Mouse (Mus musculus) intestine, embryonic 15.5 days (tissue): ENCODE measurements around the gene Focad. TPM values are rescaled to one million over a fixed set of nuclear protein-coding genes. Genes with fewer than 3 reads are reported as not detected.

Experiments
- ATAC-seq: fragments of 200-750 bp; cut with Nextera tagmentation; 2 replicates; pipeline ENCODE4 v1.8.0; 2017; ENCODE audit warnings: moderate TSS enrichment, moderate library complexity
- H3K27ac ChIP-seq: fragments of 300-500 bp; sonication (generic); 2 replicates; pipeline ENCODE4 v1.5.1; 2015; ENCODE audit warnings: mild to moderate bottlenecking, inconsistent platforms
- H3K27me3 ChIP-seq: fragments of 300-500 bp; sonication (generic); replicated peaks from 2 replicates; pipeline ENCODE4 v1.6.1; 2015; ENCODE audit warnings: inconsistent platforms
- H3K36me3 ChIP-seq: fragments of 300-500 bp; sonication (generic); 2 replicates; pipeline ENCODE4 v1.6.1; 2015; ENCODE audit warnings: inconsistent platforms
- H3K4me1 ChIP-seq: fragments of 300-500 bp; sonication (generic); replicated peaks from 2 replicates; pipeline ENCODE4 v1.6.1; 2015; ENCODE audit warnings: inconsistent platforms
- H3K4me2 ChIP-seq: fragments of 300-500 bp; sonication (generic); replicated peaks from 2 replicates; pipeline ENCODE4 v1.6.1; 2015; ENCODE audit warnings: mild to moderate bottlenecking, inconsistent platforms
- H3K4me3 ChIP-seq: fragments of 300-500 bp; sonication (generic); replicated peaks from 2 replicates; pipeline ENCODE4 v1.5.1; 2015; ENCODE audit warnings: inconsistent platforms
- H3K9ac ChIP-seq: fragments of 300-500 bp; sonication (generic); 2 replicates; pipeline ENCODE4 v1.6.1; 2015; ENCODE audit warnings: inconsistent platforms
- H3K9me3 ChIP-seq: fragments of 300-500 bp; sonication (generic); 2 replicates; pipeline ENCODE4 v1.6.1; 2016; ENCODE audit warnings: inconsistent platforms
- WGBS: fragments of 180-500 bp; shearing (Covaris S2); methylation state at CpG from one replicate; pipeline ENCODE4 v1.1.7; 2015; 5-methylcytosine and 5-hydroxymethylcytosine counted together
- polyA plus RNA-seq: library from polyadenylated mRNA; unstranded; fragments of >200 nt; fragmentation: Nextera tagmentation; extraction: Ambion mirVana; gene quantifications from 2 replicates; pipeline ENCODE4 v1.2.1, GENCODE M21; 2015

Gene Focad
- polyA plus RNA-seq, 1 experiment from 2014 or later = 13.3 TPM

DNA sequence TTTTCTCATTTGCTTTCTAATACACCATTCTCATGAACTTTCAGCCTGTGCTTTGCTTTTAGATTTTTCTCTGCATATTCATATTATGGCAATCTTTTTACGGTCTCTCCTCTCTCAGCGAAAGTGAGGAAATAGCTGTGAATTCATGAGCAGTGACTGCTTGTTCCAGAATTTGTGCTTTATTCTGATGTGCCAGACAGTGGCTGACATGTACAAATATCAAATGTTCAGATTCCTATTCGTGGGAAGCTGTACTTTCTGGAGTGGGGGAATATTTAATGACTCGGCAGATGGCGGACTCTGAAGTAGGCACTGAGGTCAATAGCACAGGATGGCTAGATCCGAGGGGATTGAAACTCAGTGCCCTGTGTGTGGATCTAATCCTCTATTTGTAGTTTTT, 65.3 kb downstream of the Focad start:
- Histone ChIP-seq H3K9ac (no peak overlapping the region), H3K36me3 (no peaks in the 10 kb centered on the region), H3K9me3 (no peaks in the 10 kb centered on the region), H3K27me3 (no peaks in the 10 kb centered on the region), H3K4me1 (no peaks in the 10 kb centered on the region), H3K4me3 (no peak overlapping the region), H3K4me2 (no peak overlapping the region), H3K27ac (no peak overlapping the region)
- ATAC-seq = no peak
- 84% methylated on average over 6 of the region's 6 CpGs for WGBS

DNA sequence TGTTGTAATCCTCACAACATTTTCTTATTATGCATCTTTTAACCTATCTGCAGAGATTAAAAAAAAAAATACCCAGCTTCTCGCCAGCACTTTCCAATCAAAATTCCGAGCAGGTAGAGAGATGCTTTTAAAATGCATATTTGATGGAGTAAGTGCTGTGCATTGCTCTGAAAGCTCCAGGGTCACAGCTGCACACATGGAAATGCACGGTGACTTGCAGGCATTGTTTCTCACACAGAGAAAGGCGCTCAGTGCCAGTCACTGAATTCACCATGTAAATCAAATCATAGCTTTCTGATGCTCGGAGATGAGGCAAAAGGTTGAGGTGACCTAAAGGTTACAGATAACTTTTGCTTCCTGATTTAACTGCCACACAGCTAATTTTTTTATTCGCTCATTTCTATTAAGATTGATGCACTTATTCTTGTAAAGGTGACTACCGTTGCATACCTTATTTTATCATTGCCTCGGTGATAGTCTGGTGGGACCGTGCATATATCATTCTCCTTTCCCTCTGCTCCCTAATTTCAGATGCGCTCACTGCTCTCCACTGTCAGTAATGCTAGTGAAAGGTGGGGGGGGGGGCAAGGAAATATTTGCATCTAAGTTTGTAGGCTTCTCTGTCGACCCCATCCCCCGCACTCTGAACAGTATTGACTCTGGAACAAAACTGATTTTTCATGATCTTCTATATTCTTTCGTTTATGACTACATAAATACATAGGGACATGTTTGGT, 69.2 kb downstream of the Focad start:
- no peak overlapping the region for H3K27ac ChIP-seq
- no peak for ATAC-seq
- H3K27me3 ChIP-seq = no peaks in the 10 kb centered on the region
- H3K9ac ChIP-seq = no peak overlapping the region
- no peaks in the 10 kb centered on the region for H3K36me3 ChIP-seq
- H3K4me3 ChIP-seq = no peak overlapping the region
- WGBS = 87% methylated on average over 13 of the region's 13 CpGs
- H3K4me2 ChIP-seq = no peak overlapping the region
- H3K4me1 ChIP-seq = no peaks in the 10 kb centered on the region
- H3K9me3 ChIP-seq = no peaks in the 10 kb centered on the region

DNA sequence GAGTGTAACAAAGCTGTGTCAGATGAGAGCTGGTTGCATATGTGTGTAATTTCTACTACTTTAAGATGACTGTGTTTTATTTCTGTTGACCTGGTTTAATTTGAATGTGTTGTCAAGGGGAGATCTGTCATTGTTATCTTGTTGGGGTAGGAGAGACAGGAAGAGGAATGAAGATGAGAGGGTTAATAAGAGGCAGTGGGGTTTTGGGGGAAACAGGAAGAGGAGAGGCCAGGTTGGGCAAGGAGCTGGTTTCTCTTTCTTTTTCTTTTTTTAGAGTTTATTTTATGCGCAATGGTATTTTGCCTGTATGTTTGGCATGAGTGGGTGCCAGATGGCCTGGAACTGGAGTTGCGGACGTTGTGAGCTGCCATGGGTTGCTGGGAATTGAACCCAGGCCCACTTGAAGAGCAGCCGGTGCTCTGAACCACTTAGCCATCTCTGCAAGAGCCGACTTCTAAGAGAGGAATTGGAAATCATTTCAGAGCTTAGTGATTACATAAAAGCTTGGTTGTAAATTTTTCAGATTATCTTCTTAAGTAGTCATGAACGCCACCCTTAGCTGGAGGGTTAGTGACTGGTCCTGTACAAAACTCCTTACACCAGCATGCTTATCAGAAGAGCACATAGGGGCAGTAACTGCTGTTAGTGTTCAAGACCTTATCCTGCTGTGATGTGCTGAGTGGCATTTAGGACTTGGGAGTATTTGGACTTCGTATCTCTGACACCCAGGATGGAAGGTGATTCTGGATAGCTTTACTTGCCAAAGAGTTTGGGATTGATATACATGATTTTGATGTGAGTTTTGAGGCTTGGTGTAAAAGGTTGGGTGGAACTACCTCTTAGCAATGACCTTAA, 72.8 kb downstream of the Focad start:
- H3K4me2 ChIP-seq = no peak overlapping the region
- ATAC-seq = no peak
- WGBS = 76% methylated on average over 7 of the region's 7 CpGs

DNA sequence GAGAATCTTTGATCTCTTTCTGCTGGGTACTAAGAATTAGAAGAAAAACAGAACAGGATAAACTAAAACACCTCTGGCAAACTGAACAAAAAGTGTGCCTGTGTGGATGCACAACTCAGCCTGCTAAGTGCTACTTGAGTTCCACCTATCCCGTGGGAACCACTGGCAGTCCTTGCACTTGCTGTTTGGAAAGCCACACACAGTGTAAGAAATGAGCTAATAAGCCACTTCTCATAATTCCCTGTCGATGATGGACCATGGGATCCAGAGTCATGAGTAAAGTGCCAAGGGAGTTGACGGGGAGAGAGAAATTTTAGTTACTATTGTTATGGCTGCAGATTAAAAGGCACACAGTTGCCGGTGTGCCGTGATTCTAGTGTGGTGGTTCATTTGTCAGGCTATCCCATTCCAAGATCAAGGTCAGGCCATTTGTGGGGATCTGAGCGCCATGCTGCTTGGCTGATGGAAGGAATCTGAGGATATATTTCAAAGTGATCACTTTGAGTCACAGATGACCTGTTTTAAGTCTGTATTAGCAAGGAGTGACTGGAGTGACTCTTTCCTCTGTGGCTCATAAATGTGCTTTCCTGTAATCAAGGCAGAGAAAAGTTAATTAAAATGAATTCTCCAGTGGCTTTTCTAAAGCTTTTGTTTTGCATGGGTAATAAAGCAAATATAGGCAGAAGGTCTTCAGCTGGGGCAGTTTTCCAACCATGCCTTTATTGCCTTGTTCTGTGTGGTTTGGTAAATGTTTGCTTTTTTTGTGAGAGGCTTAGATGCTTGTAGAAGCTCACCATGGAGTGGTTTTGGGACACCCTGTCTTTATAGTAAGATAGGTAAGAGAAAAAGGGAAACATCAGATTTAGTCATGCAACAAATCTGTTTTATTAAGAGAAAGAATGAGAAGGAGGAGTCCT, 80.9 kb downstream of the Focad start:
- Histone ChIP-seq H3K4me2 (no peak overlapping the region), H3K27ac (no peak overlapping the region), H3K36me3 (no peaks in the 10 kb centered on the region), H3K4me1 (no peaks in the 10 kb centered on the region), H3K4me3 (no peak overlapping the region), H3K27me3 (no peaks in the 10 kb centered on the region), H3K9me3 (no peaks in the 10 kb centered on the region), H3K9ac (no peak overlapping the region)
- ATAC-seq = no peak
- 86% methylated on average over 6 of the region's 6 CpGs for WGBS

More for the DNA sequence above, 72.8 kb downstream of the Focad start:
- Histone ChIP-seq H3K9me3 (no peaks in the 10 kb centered on the region), H3K27me3 (no peaks in the 10 kb centered on the region), H3K36me3 (no peaks in the 10 kb centered on the region), H3K4me1 (no peaks in the 10 kb centered on the region), H3K4me3 (no peak overlapping the region), H3K27ac (no peak overlapping the region), H3K9ac (no peak overlapping the region)

DNA sequence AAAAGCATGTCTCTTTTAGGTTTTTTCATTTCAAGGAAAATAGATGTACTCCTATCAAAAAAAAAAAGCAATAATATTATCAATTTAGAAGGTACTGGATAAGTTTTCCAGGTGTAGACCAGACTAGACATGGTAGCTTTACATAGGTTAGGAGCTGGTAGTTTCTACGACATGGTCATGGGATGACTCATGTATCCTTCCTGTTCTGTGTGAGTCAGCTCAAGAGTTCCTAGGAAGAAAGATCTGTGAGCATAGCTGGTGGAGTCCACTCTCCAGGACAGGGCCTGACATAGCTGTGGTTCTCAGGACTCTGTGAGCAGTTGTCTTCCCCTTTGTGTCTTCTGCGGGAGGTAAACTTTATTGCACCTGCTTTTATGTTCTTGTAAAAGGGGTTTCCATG, 84.9 kb downstream of the Focad start:
- ATAC-seq = no peak
- Histone ChIP-seq H3K4me3 (no peak overlapping the region), H3K27me3 (no peaks in the 10 kb centered on the region)

DNA sequence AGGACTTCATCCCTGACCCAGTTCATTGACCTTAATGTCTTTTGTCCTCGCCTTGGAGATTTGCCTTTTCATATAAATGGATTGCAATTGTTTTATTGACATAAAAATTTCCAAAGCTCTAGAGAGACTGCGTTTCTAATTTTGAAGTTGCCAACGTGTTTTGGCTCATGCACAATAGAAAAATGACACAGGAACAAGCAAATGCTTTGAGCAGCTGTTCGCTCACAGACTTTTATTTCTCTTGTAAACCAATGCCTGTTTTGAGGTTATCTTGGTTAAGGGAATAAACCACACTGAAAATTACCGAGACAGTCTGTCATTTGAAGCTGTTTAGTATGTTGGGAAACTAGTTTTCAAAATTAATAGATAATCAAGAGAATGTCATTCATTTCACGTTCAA, 89.9 kb downstream of the Focad start:
- H3K4me2 ChIP-seq = no peak overlapping the region
- no peak overlapping the region for H3K4me3 ChIP-seq
- no peaks in the 10 kb centered on the region for H3K9me3 ChIP-seq
- no peaks in the 10 kb centered on the region for H3K4me1 ChIP-seq
- H3K9ac ChIP-seq = no peak overlapping the region
- no peak for ATAC-seq
- no peaks in the 10 kb centered on the region for H3K27me3 ChIP-seq
- no peak overlapping the region for H3K27ac ChIP-seq
- no peaks in the 10 kb centered on the region for H3K36me3 ChIP-seq
- 78% methylated on average over 6 of the region's 6 CpGs for WGBS

More for the DNA sequence above, 84.9 kb downstream of the Focad start:
- Histone ChIP-seq H3K36me3 (no peaks in the 10 kb centered on the region), H3K4me1 (no peaks in the 10 kb centered on the region), H3K4me2 (no peak overlapping the region), H3K9ac (no peak overlapping the region), H3K9me3 (no peaks in the 10 kb centered on the region), H3K27ac (no peak overlapping the region)
- WGBS = 83% methylated on average over 2 of the region's 2 CpGs

DNA sequence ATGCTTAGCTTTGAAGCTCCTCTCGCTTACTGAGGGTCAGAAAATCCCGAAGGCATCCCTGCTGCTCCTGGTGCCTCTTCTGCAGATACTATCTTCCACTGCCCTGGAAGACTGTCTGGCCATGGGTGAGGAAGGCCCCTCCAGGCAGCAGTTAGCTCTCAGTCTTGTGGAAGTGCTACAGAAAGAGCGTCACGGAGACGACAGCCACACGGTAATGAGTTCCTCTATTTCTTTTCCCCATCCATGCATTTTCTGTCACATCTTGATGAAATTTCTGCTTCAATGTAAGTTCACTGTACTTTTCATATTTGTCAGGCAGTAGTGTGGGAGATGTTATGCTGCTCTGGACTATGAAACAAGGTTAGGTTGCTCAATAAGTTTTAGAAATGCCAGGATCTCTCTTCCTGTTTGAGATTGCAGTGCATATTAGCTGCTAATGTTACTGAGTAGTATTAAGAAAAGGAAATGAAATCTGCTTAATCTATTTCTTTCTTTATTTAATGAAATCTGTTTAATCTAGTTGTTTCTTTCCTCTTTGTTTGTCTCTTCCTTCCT, 91.5 kb downstream of the Focad start:
- H3K27me3 ChIP-seq = no peaks in the 10 kb centered on the region
- H3K4me3 ChIP-seq = no peak overlapping the region
- no peaks in the 10 kb centered on the region for H3K4me1 ChIP-seq
- H3K9ac ChIP-seq = no peak overlapping the region
- H3K36me3 ChIP-seq = no peaks in the 10 kb centered on the region
- WGBS = 81% methylated on average over 6 of the region's 6 CpGs
- no peak overlapping the region for H3K4me2 ChIP-seq
- ATAC-seq = no peak
- H3K27ac ChIP-seq = no peak overlapping the region
- no peaks in the 10 kb centered on the region for H3K9me3 ChIP-seq

DNA sequence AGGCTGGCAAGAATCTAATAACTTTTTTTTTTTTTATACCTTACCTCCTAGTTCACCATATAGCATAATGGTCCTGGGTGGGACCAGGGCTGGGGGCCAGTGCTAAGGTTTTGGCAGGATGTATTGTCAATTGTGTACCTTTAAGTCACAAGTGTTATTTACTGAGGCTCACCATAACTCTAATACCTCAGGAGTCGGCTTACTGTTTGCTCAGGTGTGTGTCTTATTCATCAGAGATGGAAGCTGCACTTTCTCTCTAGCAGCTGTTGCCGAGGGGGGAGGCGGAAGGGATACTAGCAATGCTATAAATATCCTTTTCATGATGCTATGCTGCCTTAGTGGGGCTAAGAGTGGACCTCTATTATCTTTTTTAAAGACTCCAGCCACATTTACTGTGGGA, 93.2 kb downstream of the Focad start:
- Histone ChIP-seq H3K4me2 (no peak overlapping the region), H3K9ac (no peak overlapping the region), H3K4me1 (no peaks in the 10 kb centered on the region), H3K27me3 (no peaks in the 10 kb centered on the region), H3K27ac (no peak overlapping the region), H3K36me3 (no peaks in the 10 kb centered on the region), H3K4me3 (no peak overlapping the region), H3K9me3 (no peaks in the 10 kb centered on the region)
- ATAC-seq = no peak
- WGBS = 48% methylated on average over 3 of the region's 3 CpGs

DNA sequence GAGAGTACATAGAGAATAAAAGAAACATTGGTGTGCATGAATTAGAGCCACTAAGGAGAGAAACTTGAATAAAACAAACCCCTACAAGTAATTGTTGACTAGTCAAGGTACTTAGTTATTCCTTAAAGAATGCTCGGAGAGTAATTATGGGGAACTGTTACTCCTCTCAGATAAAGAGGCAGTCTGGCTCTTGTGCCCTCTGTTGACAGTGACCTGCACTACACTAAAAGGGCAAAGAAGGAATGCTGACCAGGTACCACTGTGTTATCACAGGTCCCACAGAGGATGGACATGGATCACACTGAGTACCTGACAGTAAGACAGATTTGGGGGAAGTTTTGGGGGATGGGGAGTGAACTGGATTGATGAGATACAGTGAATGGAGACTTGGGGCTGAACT, 95.1 kb downstream of the Focad start:
- no peaks in the 10 kb centered on the region for H3K4me1 ChIP-seq
- H3K4me2 ChIP-seq = no peak overlapping the region
- no peak overlapping the region for H3K4me3 ChIP-seq
- H3K27me3 ChIP-seq = no peaks in the 10 kb centered on the region
- no peak overlapping the region for H3K9ac ChIP-seq
- no peaks in the 10 kb centered on the region for H3K36me3 ChIP-seq
- no peak for ATAC-seq
- H3K27ac ChIP-seq = no peak overlapping the region
- no peaks in the 10 kb centered on the region for H3K9me3 ChIP-seq
- 77% methylated on average over 1 of the region's 1 CpGs for WGBS

DNA sequence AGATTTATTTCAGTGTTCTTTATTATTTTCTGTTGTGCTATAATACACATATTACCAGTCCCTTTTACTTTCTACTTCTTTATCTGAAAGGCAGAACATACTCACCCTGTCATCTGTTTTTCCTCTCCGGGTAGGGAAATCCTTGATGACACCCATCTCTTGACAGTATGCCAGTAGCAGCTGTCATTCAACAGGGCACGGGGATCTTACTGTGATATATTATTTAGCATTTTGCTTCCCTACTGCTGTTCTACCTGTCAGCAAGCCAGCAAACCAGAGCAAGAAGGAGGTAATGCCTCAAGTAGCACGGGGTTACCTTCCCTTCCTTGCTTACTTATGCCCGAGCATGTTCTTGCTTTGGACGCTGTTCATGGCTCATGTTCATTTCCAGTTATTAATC, 99.8 kb downstream of the Focad start:
- no peak for ATAC-seq
- Histone ChIP-seq H3K27me3 (no peaks in the 10 kb centered on the region), H3K4me1 (no peaks in the 10 kb centered on the region; the same call in 1 of the 2 replicates), H3K4me2 (no peak overlapping the region), H3K9ac (no peak overlapping the region), H3K4me3 (no peak overlapping the region), H3K9me3 (no peaks in the 10 kb centered on the region), H3K36me3 (no peaks in the 10 kb centered on the region), H3K27ac (no peak overlapping the region)
- WGBS = 81% methylated on average over 5 of the region's 5 CpGs

DNA sequence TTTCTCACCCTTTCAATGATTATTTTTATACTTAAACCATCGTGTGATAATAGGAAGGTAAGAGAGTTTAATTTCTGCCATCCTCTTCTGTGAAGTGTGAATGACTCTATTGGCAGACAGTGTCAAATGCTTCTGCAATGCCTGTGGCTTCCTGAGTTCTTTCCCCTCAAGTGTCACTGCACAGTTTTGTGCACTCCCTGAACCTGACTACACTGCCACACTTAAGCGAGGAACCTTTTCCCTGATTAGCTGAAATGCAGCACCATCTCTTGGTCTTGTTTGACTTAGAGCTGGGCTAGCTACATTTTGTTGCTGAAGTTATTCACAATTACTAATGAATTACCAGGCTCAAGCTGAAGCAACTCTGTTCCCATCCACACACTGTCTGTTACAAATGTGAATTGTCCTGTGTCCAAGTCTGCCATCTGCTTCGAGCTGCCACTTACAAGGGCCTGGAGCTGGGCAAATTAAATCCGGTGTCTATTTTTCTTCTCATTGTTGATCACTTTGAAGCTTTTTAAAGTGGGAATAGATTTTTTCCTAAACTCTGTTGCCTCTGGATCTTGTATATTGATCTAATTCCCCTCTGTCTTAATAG, 101.6 kb downstream of the Focad start:
- WGBS = 67% methylated on average over 4 of the region's 4 CpGs
- H3K36me3 ChIP-seq = no peaks in the 10 kb centered on the region
- no peak for ATAC-seq
- no peak overlapping the region for H3K9ac ChIP-seq
- no peaks in the 10 kb centered on the region; the same call in 1 of the 2 replicates for H3K4me1 ChIP-seq
- no peaks in the 10 kb centered on the region for H3K9me3 ChIP-seq
- H3K4me3 ChIP-seq = no peak overlapping the region
- no peak overlapping the region for H3K27ac ChIP-seq
- H3K4me2 ChIP-seq = no peak overlapping the region
- H3K27me3 ChIP-seq = no peaks in the 10 kb centered on the region
